Mouse (Mus musculus) heart, embryonic 10.5 days (tissue): ENCODE measurements at regions not wholly inside any gene's neighbourhood (a gene's known extent, or its start where the extent isn't known, plus 50 kb on each side); places are given as distances from the start of the nearest gene placed in this dataset.
A peak's percentile ranks its signal among the peaks of the same experiment; 100 is the strongest.
"Not testable (repeated sequence)": the region's sequence is repeated elsewhere in the genome, so short reads cannot be mapped to it uniquely, and the experiment has no call there.

Experiments
- DNase-seq: peaks from one replicate; pipeline ENCODE4 v3.0.0-alpha.2; 2017; ENCODE audit warnings: low spot score
- H3K27ac ChIP-seq: fragments of 300-500 bp; sonication (generic); 2 replicates; pipeline ENCODE4 v1.5.1; 2016; ENCODE audit warnings: mild to moderate bottlenecking
- H3K27me3 ChIP-seq: fragments of 300-500 bp; sonication (generic); 2 replicates; pipeline ENCODE4 v1.6.1; 2016; ENCODE audit warnings: mild to moderate bottlenecking; ENCODE audit not compliant: poor library complexity, insufficient read depth, severe bottlenecking
- H3K36me3 ChIP-seq: fragments of 300-500 bp; sonication (generic); 2 replicates; pipeline ENCODE4 v1.6.1; 2016; ENCODE audit warnings: mild to moderate bottlenecking, moderate library complexity
- H3K4me1 ChIP-seq: fragments of 300-500 bp; sonication (generic); 2 replicates; pipeline ENCODE4 v1.6.1; 2016; ENCODE audit warnings: mild to moderate bottlenecking
- H3K4me3 ChIP-seq: fragments of 300-500 bp; sonication (generic); 2 replicates; pipeline ENCODE4 v1.5.1; 2016; ENCODE audit warnings: mild to moderate bottlenecking, moderate library complexity
- H3K9me3 ChIP-seq: fragments of 300-500 bp; sonication (generic); 2 replicates; pipeline ENCODE4 v1.6.1; 2016; ENCODE audit warnings: mild to moderate bottlenecking, moderate library complexity
- WGBS: fragments of 180-500 bp; shearing (Covaris S2); methylation state at CpG from one replicate; pipeline ENCODE4 v1.1.7; 2016; 5-methylcytosine and 5-hydroxymethylcytosine counted together

DNA sequence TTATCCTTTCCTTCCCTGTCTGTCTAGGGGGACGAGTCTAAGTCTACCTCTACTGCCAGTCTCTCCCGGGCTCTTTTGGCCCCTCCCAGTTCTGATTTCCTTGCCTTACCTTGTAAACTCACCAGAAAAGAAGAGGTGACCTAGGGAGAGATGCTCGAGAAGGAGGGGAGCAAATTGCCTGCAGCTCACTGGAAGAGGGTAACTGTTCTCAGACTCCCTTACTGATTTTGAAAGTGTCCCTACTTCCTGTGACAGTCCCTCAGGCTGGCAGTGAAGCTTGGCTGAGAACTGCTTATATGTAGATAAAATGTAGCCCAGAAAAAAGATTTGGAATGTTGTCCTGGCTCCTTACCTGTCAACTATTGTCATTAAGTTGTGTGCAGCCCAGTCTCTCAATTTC lies 180.6 kb upstream of the Tab2 start:
- WGBS, result 70% methylated on average over 3 of the region's 3 CpGs
- Histone ChIP-seq H3K27me3 (no peaks in the 10 kb centered on the region), H3K9me3 (no peaks in the 10 kb centered on the region), H3K27ac (no peak overlapping the region), H3K36me3 (no peaks in the 10 kb centered on the region), H3K4me1 (peaks cover 31% of the 10 kb centered on the region), H3K4me3 (no peak overlapping the region)
- DNase-seq, result no peak

- H3K27me3 ChIP-seq, result no peaks in the 10 kb centered on the region
- DNase-seq, result no peak
- no peaks in the 10 kb centered on the region for H3K36me3 ChIP-seq
- no peaks in the 10 kb centered on the region for H3K9me3 ChIP-seq
- 50% methylated on average over 7 of the region's 7 CpGs for WGBS
- H3K4me1 ChIP-seq, result peaks cover 43% of the 10 kb centered on the region
- peak overlapping the region; percentile 56 for H3K27ac ChIP-seq
- H3K4me3 ChIP-seq, result no peak overlapping the region
Measured at GRCm38 (mm10) chr10:8135272-8135671, 179.2 kb upstream of the Tab2 start.

- Histone ChIP-seq H3K36me3 (no peaks in the 10 kb centered on the region), H3K27ac (peak overlapping the region; percentile 56; the same call in 1 of the 2 replicates), H3K4me1 (peaks cover 50% of the 10 kb centered on the region), H3K9me3 (no peaks in the 10 kb centered on the region), H3K4me3 (no peak overlapping the region), H3K27me3 (no peaks in the 10 kb centered on the region)
- 89% methylated on average over 1 of the region's 1 CpGs for WGBS
- DNase-seq, result no peak
Measured at GRCm38 (mm10) chr10:8134398-8134797, 178.4 kb upstream of the Tab2 start.

GRCm38 (mm10) chr10:8133451-8133952 lies 177.5 kb upstream of the Tab2 start:
- Histone ChIP-seq H3K9me3 (no peaks in the 10 kb centered on the region), H3K27ac (peak overlapping the region; percentile 83), H3K27me3 (no peaks in the 10 kb centered on the region), H3K4me1 (peaks cover 50% of the 10 kb centered on the region), H3K36me3 (no peaks in the 10 kb centered on the region), H3K4me3 (no peak overlapping the region)
- WGBS, result 52% methylated on average over 13 of the region's 13 CpGs
- no peak for DNase-seq

- H3K4me1 ChIP-seq, result peaks cover 50% of the 10 kb centered on the region
- no peak overlapping the region for H3K4me3 ChIP-seq
- no peaks in the 10 kb centered on the region for H3K9me3 ChIP-seq
- H3K27me3 ChIP-seq, result no peaks in the 10 kb centered on the region
- peak overlapping the region; percentile 83 for H3K27ac ChIP-seq
- 12% methylated on average over 2 of the region's 2 CpGs for WGBS
- no peaks in the 10 kb centered on the region for H3K36me3 ChIP-seq
- DNase-seq, result peak; percentile 79
Measured at GRCm38 (mm10) chr10:8132795-8133194, 176.8 kb upstream of the Tab2 start.

DNA sequence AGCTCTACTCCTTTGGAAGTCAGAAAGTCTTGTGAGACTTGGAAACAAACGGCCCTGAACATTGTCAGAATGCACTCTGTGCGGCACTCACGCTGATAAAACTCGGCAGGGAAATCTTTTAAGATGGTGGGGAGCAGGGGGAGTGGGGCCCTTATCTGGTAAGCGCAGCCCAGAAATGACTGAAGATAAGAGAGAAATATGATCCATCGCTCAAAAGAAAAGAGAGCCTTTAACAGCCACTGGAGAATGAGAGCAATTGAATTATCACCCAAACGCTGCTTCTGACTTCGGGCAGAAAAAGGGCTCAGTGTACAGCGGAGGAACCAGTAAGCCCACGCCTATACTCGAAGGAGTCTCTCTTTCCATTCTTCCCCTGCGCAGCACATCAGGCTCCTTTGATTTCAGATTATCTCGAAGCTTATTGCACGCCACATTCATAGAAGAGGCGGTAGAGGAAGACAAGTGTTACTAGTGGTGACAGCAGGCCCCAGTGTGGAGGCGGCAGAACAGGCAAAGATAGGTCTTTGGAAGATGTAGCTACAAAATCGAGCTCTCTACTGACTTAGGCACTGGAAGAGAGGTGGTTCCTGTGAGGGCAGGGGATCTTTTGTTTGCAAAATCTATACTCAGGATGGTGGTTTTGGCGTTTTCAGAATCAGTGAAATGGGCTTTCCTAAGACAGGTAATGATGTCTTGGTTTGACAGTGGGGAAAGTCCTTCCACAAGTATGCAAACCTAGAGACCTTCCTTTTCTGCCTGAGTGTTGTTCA lies 174.6 kb upstream of the Tab2 start:
- H3K4me1 ChIP-seq, result peaks cover 50% of the 10 kb centered on the region
- 13% methylated on average over 18 of the region's 18 CpGs for WGBS
- H3K4me3 ChIP-seq, result peak overlapping the region; percentile 35
- H3K27me3 ChIP-seq, result no peaks in the 10 kb centered on the region
- DNase-seq, result peak; percentile 80
- no peaks in the 10 kb centered on the region for H3K36me3 ChIP-seq
- peak overlapping the region; percentile 80 for H3K27ac ChIP-seq
- H3K9me3 ChIP-seq, result no peaks in the 10 kb centered on the region

DNA sequence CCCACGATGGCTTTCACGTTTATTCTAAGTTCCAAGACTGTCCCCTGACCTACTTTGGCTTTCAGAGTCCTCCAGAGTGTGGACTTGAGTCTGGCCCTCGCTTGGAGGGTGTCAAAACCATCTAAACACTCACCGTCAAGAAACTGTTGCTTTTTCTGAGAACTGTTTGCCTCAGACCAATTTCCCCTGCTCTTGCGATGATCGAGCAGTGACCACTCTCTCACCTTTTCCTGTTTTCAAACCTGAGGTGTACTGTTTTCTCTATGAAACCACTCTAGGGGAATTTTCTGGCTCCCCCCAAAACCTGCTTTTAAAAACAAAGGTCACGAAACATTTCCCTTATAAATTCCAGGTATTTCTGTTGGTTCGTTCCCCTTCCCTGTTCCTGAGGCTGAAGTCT lies 174.0 kb upstream of the Tab2 start:
- Histone ChIP-seq H3K4me1 (peaks cover 46% of the 10 kb centered on the region), H3K36me3 (no peaks in the 10 kb centered on the region), H3K4me3 (peak overlapping the region; percentile 35), H3K27me3 (no peaks in the 10 kb centered on the region), H3K9me3 (no peaks in the 10 kb centered on the region), H3K27ac (peak overlapping the region; percentile 80)
- no peak for DNase-seq
- WGBS, result 37% methylated on average over 8 of the region's 8 CpGs

GRCm38 (mm10) chr10:8124124-8124523 lies 168.1 kb upstream of the Tab2 start:
- H3K27ac ChIP-seq, result no peak overlapping the region
- H3K36me3 ChIP-seq, result no peaks in the 10 kb centered on the region
- no peak overlapping the region for H3K4me3 ChIP-seq
- no peaks in the 10 kb centered on the region for H3K4me1 ChIP-seq
- H3K27me3 ChIP-seq, result no peaks in the 10 kb centered on the region
- no peak for DNase-seq
- H3K9me3 ChIP-seq, result no peaks in the 10 kb centered on the region
- WGBS, result 92% methylated on average over 1 of the region's 1 CpGs

- Histone ChIP-seq H3K9me3 (no peaks in the 10 kb centered on the region), H3K36me3 (no peaks in the 10 kb centered on the region), H3K27ac (no peak overlapping the region), H3K4me3 (no peak overlapping the region), H3K4me1 (no peaks in the 10 kb centered on the region), H3K27me3 (no peaks in the 10 kb centered on the region)
- WGBS, result 57% methylated on average over 4 of the region's 4 CpGs
- DNase-seq, result no peak
Measured at GRCm38 (mm10) chr10:8121895-8122294, 165.9 kb upstream of the Tab2 start.

- Histone ChIP-seq H3K4me1 (peaks cover 12% of the 10 kb centered on the region; the same call in 1 of the 2 replicates), H3K4me3 (no peak overlapping the region), H3K27me3 (no peaks in the 10 kb centered on the region), H3K36me3 (no peaks in the 10 kb centered on the region), H3K9me3 (no peaks in the 10 kb centered on the region), H3K27ac (no peak overlapping the region)
- WGBS, result 61% methylated on average over 8 of the region's 8 CpGs
- no peak for DNase-seq
Measured at GRCm38 (mm10) chr10:8116821-8117220, 160.8 kb upstream of the Tab2 start.

- not testable (repeated sequence) for H3K27me3 ChIP-seq, H3K36me3 ChIP-seq, DNase-seq, H3K4me3 ChIP-seq, H3K9me3 ChIP-seq
- peaks cover 12% of the 10 kb centered on the region; the same call in 1 of the 2 replicates for H3K4me1 ChIP-seq
- H3K27ac ChIP-seq, result peak overlapping the region; percentile 29; the same call in 1 of the 2 replicates
- 60% methylated on average over 5 of the region's 5 CpGs for WGBS
Measured at GRCm38 (mm10) chr10:8114932-8115331, 158.9 kb upstream of the Tab2 start.

DNA sequence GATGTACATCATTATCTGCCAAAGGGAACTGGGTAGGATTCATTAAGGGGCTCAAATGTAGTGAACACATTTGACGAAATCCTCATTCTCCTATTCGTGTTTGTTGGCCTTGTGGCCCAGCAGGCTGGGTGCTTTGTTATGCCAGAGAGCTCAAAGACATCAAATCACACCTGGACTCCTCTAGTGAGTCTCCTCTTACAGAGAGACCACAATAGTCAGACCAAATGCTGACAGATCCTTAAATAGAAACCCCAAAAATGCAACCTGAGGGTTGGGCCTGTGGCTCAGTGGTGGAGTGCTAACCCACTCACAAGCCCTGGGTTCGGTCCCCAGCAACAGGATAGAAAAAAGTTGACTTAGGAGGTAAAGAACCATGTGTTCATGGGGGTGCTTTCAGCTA lies 158.5 kb upstream of the Tab2 start:
- H3K27ac ChIP-seq, result peak overlapping the region; percentile 29; the same call in 1 of the 2 replicates
- H3K4me1 ChIP-seq, result peaks cover 12% of the 10 kb centered on the region; the same call in 1 of the 2 replicates
- no peaks in the 10 kb centered on the region for H3K27me3 ChIP-seq
- DNase-seq, result no peak
- no peaks in the 10 kb centered on the region for H3K9me3 ChIP-seq
- no peaks in the 10 kb centered on the region for H3K36me3 ChIP-seq
- 50% methylated on average over 3 of the region's 3 CpGs for WGBS
- H3K4me3 ChIP-seq, result no peak overlapping the region

- H3K4me3 ChIP-seq, result no peak overlapping the region
- H3K27ac ChIP-seq, result no peak overlapping the region
- H3K9me3 ChIP-seq, result 0 out of 2 replicates have a peak, but pooled peaks cover 2% of the 10 kb centered on the region
- no peaks in the 10 kb centered on the region for H3K36me3 ChIP-seq
- WGBS, result 86% methylated on average over 6 of the region's 6 CpGs
- H3K27me3 ChIP-seq, result no peaks in the 10 kb centered on the region
- H3K4me1 ChIP-seq, result peaks cover 15% of the 10 kb centered on the region
- DNase-seq, result no peak
Measured at GRCm38 (mm10) chr10:8100489-8100888, 144.5 kb upstream of the Tab2 start.
